Mouse (Mus musculus): Measurements from ENCODE around the gene Snx9. TPM values are rescaled to one million over a fixed set of nuclear protein-coding genes. Genes with fewer than 3 reads are reported as not detected.

Snx9 gene
- polyA plus RNA-seq, 1 experiment from 2014 or later, result 15.3 TPM

DNA sequence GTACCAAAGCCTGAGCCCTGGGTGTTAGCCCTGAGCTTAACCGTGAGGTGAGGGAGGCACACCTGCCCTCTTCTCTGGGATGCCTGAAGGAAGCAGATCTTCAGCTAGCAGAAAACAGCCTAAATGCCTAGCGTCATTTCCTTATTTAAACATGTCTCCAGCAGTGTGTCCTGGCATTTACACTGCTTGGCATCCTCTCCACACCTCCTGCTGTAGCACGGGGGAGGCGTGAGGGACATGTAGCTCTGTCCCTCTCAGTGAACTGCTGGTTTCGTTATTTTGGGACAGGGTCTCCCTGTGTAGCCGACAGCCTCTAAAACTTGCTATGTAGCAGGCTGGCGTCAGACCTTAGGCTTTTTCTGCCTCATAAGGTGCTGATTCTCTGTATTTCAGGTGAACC lies 55.5 kb downstream of the Snx9 start:
- no peak overlapping the region for H3K4me3 ChIP-seq
- peaks cover 22% of the 10 kb centered on the region for H3K4me1 ChIP-seq
- no peaks in the 10 kb centered on the region for H3K9me3 ChIP-seq (replicated peaks)
- DNase-seq (ENCODE audit: low spot score), result no peak
- no peak overlapping the region for H3K27ac ChIP-seq (replicated peaks)
- 88% methylated on average over 7 of the region's 7 CpGs for WGBS
- H3K27me3 ChIP-seq (ENCODE audit: low read depth, poor library complexity, severe bottlenecking), result no peaks in the 10 kb centered on the region
- H3K36me3 ChIP-seq, result peaks cover 15% of the 10 kb centered on the region

DNA sequence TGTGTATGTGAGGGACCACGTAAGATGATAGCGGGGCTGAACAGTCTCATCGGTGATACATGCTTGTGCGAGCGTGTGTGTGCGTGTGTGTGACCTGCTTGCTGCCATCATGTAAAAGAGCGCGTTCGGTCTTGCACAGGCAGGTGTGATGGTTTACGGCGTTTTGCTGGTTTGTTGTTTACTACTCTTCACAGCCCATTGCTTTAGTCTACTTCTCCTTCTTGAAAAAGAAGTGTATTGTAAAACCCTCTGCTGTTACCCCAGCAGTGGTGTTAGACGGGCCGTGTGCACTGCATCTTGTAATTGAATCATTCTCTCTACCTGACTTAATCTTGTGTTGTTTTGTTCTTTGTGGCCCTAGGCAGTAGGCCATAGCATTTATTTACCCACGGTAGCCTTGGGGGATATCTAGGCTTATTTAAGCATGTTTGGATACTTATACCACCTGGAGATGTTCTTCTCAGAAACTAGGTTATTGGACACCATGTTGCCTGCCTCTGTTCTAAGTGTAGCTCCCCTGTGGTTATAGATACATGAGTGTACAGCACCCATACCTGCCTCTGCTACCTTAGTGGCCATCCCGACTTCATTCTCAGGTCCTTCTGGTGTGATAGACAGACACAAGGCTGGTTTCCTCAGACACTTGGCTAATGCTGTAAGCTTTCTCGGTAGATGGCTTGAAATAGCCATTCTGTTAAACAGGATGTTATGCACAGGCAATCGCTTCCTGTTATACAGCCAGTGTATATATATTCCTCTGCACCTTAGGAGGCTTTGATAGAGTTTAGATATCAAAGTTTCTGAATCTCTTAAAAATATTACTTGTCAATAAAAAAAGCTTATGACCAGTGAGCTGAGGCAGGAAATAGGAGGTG lies 56.4 kb downstream of the Snx9 start:
- no peak overlapping the region for H3K4me3 ChIP-seq
- WGBS, result 93% methylated on average over 17 of the region's 17 CpGs
- H3K27ac ChIP-seq (replicated peaks), result no peak overlapping the region

DNA sequence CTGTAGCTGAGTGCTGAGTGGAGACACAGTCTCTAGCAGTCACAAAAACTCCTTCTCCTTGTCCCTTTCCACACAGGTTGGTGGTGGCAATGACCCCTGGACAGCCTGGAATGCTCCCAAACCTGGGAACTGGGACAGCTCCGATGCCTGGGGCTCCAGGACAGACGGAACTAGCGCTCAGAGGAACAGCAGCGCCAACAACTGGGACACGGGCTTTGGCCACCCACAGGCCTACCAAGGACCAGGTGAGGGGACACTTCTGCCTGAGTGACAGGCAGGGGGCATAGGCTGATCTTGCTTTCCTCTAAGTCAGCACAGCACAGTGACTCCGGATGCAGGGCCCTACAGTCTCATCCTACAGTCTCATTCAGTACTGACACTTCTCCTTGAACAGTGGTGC lies 58.1 kb downstream of the Snx9 start:
- no peak for DNase-seq (ENCODE audit: low spot score)
- Histone ChIP-seq H3K27ac (replicated peaks) (no peak overlapping the region), H3K4me3 (no peak overlapping the region), H3K27me3 (ENCODE audit: low read depth, poor library complexity, severe bottlenecking) (no peaks in the 10 kb centered on the region), H3K4me1 (no peaks in the 10 kb centered on the region), H3K9me3 (replicated peaks) (no peaks in the 10 kb centered on the region), H3K36me3 (peaks cover 26% of the 10 kb centered on the region)
- 93% methylated on average over 6 of the region's 6 CpGs for WGBS

More for the DNA sequence above, 56.4 kb downstream of the Snx9 start:
- H3K4me1 ChIP-seq, result peaks cover 13% of the 10 kb centered on the region
- H3K9me3 ChIP-seq (replicated peaks), result no peaks in the 10 kb centered on the region
- peaks cover 21% of the 10 kb centered on the region for H3K36me3 ChIP-seq
- no peaks in the 10 kb centered on the region for H3K27me3 ChIP-seq (ENCODE audit: low read depth, poor library complexity, severe bottlenecking)
- DNase-seq (ENCODE audit: low spot score), result no peak

DNA sequence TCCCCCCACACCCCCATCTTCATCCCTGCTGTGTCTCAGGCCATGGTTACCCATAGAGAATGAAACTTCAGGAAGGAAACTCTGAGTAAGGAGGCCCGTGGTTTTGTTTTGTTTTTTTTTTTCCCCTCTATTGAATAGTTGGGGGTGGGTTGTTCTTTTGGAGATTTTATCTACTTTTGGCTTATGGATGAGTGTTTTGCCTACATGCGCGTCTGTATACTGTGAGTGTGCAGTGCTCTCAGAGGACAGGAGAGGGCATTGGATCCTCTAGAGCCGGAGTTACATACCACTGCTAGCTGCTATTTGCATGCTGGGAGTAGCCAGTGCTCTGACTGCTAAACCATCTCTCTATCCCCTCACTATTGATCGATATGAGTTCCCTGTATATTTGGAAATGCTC lies 60.3 kb downstream of the Snx9 start:
- peaks cover 33% of the 10 kb centered on the region for H3K36me3 ChIP-seq
- WGBS, result 84% methylated on average over 5 of the region's 5 CpGs

DNA sequence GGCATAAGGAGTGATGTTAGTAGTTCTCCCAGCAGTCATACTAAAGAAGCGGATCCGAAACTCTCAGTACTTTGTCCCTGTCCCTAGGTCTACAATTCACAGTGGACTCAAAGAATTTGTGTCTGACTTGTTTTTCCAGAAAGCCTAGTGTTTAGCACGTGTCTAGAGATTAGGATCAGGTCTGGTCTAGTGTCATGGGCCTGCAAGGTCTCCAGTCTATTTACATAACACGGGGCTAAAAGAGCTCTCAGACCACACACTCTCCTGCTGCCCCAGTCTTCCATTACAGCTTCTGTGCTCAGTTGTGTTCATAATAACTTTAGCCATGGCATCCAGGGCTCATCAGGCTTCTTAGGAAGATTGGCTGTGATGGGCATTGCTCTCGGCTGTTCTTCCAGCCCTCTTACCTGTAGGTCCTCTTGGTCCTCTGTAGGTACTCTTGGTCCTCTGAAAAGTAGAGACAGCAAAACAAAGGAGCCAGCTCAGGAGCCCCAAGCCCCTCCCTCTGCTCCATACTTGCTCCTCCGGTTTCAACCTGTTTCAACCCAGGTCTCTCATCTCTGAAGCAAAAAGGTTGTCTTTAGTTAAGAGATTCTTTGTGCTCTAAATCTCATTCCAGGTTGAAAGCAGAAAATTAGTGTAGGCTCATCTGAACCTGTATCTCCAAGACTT lies 62.6 kb downstream of the Snx9 start:
- H3K4me1 ChIP-seq, result no peaks in the 10 kb centered on the region
- no peak overlapping the region for H3K27ac ChIP-seq (replicated peaks)
- WGBS, result 79% methylated on average over 6 of the region's 6 CpGs
- no peaks in the 10 kb centered on the region for H3K27me3 ChIP-seq (ENCODE audit: low read depth, poor library complexity, severe bottlenecking)
- H3K4me3 ChIP-seq, result no peak overlapping the region
- DNase-seq (ENCODE audit: low spot score), result no peak
- peaks cover 35% of the 10 kb centered on the region for H3K36me3 ChIP-seq
- no peaks in the 10 kb centered on the region for H3K9me3 ChIP-seq (replicated peaks)

More for the DNA sequence above, 60.3 kb downstream of the Snx9 start:
- Histone ChIP-seq H3K9me3 (replicated peaks) (no peaks in the 10 kb centered on the region), H3K27ac (replicated peaks) (no peak overlapping the region), H3K4me3 (no peak overlapping the region), H3K4me1 (no peaks in the 10 kb centered on the region), H3K27me3 (ENCODE audit: low read depth, poor library complexity, severe bottlenecking) (no peaks in the 10 kb centered on the region)
- no peak for DNase-seq (ENCODE audit: low spot score)

DNA sequence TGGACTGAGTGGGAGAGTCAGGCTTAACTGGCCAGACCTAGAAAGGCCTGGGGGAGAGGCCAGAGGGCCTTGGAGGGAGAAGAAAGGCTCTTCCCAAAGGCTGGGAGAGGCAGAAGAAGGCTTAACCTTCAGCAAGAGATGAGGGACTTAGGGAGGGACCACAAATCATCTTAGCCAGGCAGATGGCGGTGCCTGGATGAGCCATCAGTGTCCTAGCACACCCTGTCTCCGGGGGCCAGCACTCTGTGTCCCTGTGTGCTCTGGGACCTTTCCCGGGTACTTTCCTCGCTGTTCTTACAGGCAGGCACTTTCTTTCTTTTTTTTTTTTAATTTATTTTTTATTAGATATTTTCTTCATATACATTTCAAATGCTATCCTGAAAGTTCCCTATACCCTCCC lies 68.6 kb downstream of the Snx9 start:
- peaks cover 17% of the 10 kb centered on the region for H3K36me3 ChIP-seq
- 93% methylated on average over 4 of the region's 4 CpGs for WGBS
- H3K9me3 ChIP-seq (replicated peaks), result no peaks in the 10 kb centered on the region
- H3K27ac ChIP-seq (replicated peaks), result no peak overlapping the region
- H3K4me3 ChIP-seq, result no peak overlapping the region
- no peak for DNase-seq (ENCODE audit: low spot score)
- no peaks in the 10 kb centered on the region for H3K27me3 ChIP-seq (ENCODE audit: low read depth, poor library complexity, severe bottlenecking)
- peaks cover 8% of the 10 kb centered on the region; the same call in 1 of the 2 replicates for H3K4me1 ChIP-seq

DNA sequence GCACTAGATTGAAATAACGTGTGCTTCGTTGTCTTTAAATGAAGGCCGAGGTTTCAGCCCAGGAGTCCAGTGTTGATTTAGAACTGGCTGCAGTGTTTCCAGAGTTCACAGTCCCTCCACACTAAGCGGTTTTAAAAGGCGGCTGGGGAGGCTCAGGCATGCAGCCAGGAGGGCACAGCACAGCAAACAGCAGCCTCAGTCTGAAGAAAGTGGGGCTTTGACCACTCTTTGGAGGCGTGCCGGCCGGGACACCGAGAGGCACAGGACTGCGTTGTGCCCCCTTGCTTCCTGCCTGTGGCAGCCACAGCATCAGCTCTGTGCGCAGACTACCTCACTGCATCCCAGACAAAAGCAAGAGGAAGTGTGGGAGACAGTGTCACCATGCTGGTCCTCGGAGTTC lies 70.5 kb downstream of the Snx9 start:
- WGBS, result 75% methylated on average over 12 of the region's 12 CpGs
- no peak overlapping the region for H3K4me3 ChIP-seq
- H3K4me1 ChIP-seq, result peaks cover 8% of the 10 kb centered on the region; the same call in 1 of the 2 replicates
- no peaks in the 10 kb centered on the region for H3K9me3 ChIP-seq (replicated peaks)
- no peaks in the 10 kb centered on the region for H3K27me3 ChIP-seq (ENCODE audit: low read depth, poor library complexity, severe bottlenecking)
- H3K27ac ChIP-seq (replicated peaks), result no peak overlapping the region
- no peak for DNase-seq (ENCODE audit: low spot score)
- peaks cover 8% of the 10 kb centered on the region; the same call in 1 of the 2 replicates for H3K36me3 ChIP-seq

DNA sequence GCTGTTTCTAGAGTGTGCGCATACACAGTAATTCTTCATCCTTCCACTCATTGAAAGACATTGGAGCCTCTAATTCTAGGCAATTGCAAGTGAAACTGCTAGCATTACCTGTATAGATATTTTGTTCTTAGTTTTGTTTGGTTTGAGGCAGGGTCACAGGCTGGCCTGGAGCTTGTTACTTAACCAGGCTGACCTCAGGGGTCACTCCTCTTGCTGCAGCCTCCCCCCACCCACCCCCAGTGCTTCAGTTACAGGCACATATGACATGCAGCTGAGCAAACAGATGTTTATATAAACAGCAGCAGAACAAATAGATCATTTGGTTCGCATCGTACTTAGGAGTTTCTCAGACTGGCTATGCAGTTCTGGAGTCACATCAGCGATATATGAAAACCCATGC lies 71.7 kb downstream of the Snx9 start:
- H3K27me3 ChIP-seq (ENCODE audit: low read depth, poor library complexity, severe bottlenecking), result no peaks in the 10 kb centered on the region
- H3K4me1 ChIP-seq, result peaks cover 8% of the 10 kb centered on the region; the same call in 1 of the 2 replicates
- peaks cover 7% of the 10 kb centered on the region; the same call in 1 of the 2 replicates for H3K36me3 ChIP-seq
- H3K27ac ChIP-seq (replicated peaks), result no peak overlapping the region
- no peak overlapping the region for H3K4me3 ChIP-seq
- 88% methylated on average over 4 of the region's 4 CpGs for WGBS
- no peak for DNase-seq (ENCODE audit: low spot score)
- H3K9me3 ChIP-seq (replicated peaks), result no peaks in the 10 kb centered on the region

DNA sequence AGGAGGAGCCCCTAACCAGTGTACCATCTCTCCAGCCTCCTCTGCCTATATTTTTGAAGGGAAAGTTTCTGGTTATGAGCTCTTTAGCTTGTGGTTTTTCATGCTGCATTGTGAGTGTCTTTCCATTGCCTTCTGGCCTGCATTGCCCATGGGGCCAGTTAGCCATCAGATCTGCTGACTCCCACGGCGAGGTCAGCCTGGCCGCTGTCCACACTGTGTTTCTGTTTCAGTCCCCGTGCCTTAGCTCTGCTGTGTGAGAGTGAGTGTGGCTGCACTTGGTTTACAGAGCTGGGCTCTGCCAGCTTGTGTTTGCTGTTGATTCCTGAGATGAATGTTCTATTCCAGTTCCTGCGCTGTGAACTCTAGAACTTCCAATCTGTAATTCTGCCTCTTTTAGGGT lies 73.1 kb downstream of the Snx9 start:
- 88% methylated on average over 5 of the region's 5 CpGs for WGBS
- DNase-seq (ENCODE audit: low spot score), result no peak
- Histone ChIP-seq H3K36me3 (peaks cover 11% of the 10 kb centered on the region), H3K27me3 (ENCODE audit: low read depth, poor library complexity, severe bottlenecking) (no peaks in the 10 kb centered on the region), H3K9me3 (replicated peaks) (no peaks in the 10 kb centered on the region), H3K4me1 (peaks cover 8% of the 10 kb centered on the region; the same call in 1 of the 2 replicates), H3K4me3 (no peak overlapping the region), H3K27ac (replicated peaks) (no peak overlapping the region)

DNA sequence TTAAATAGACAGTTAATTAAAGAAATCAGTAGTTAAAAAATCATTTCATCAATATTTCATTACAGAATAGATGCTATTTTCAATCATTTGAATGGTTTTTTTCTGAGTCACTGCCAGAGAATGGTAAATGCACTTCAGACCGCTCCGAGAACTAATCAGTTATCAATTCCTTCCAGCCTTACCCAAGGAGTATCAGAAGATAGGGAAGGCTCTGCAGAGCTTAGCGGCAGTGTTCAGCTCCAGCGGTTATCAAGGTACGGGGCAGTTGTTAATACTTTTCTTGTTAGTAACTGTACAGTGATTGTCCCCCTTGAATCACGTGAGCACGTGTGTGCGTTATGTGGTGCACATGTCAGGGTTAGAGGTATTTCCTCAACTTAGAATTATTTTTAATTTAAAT lies 80.8 kb downstream of the Snx9 start:
- DNase-seq (ENCODE audit: low spot score), result no peak
- no peak overlapping the region for H3K4me3 ChIP-seq
- WGBS, result 92% methylated on average over 8 of the region's 8 CpGs
- H3K36me3 ChIP-seq, result peaks cover 46% of the 10 kb centered on the region
- no peaks in the 10 kb centered on the region for H3K27me3 ChIP-seq (ENCODE audit: low read depth, poor library complexity, severe bottlenecking)
- no peaks in the 10 kb centered on the region for H3K9me3 ChIP-seq (replicated peaks)
- no peak overlapping the region for H3K27ac ChIP-seq (replicated peaks)
- no peaks in the 10 kb centered on the region for H3K4me1 ChIP-seq

DNA sequence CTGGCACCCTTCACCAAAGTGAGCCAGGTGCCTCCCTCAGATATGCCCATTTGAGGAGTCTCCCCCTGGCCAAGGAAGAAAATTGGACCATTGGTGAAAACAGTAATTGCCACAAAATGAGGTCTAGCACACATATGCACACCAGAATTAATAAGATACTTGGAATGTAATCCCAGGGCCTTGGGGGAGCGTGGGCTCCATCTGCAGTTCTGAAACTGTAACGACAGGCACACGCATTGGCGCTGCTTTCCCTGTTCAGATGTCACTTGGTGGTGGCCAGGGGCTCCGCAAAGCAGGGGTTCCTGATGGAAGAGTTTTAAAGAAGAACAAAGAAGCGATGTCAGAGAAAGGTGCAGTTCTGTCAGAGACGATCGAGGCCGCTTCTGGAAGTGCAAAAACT lies 82.2 kb downstream of the Snx9 start:
- no peaks in the 10 kb centered on the region for H3K9me3 ChIP-seq (replicated peaks)
- H3K27me3 ChIP-seq (ENCODE audit: low read depth, poor library complexity, severe bottlenecking), result no peaks in the 10 kb centered on the region
- no peak overlapping the region for H3K27ac ChIP-seq (replicated peaks)
- no peak for DNase-seq (ENCODE audit: low spot score)
- WGBS, result 69% methylated on average over 9 of the region's 9 CpGs
- H3K4me1 ChIP-seq, result no peaks in the 10 kb centered on the region
- H3K4me3 ChIP-seq, result no peak overlapping the region
- H3K36me3 ChIP-seq, result peaks cover 58% of the 10 kb centered on the region

DNA sequence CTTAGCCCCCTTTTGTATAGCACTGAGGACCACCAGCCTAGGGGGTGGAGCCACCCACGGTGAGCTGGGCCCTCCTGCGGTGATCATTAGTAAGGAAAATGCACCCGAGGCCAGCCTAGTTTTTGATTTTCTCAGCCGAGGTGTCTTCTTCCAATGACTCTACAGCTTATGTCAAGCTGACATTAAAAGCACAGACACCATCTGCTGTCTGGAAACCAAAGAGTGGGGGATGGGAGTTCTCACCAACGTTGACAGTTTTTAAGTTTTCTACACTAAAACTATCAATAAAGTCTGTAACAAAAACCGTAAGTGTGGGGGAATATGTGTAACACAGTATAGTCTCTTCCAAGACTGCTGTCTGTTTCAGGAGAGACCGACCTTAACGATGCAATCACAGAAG lies 83.1 kb downstream of the Snx9 start:
- WGBS, result 71% methylated on average over 8 of the region's 8 CpGs
- Histone ChIP-seq H3K27me3 (ENCODE audit: low read depth, poor library complexity, severe bottlenecking) (no peaks in the 10 kb centered on the region), H3K4me3 (no peak overlapping the region), H3K27ac (replicated peaks) (no peak overlapping the region), H3K4me1 (no peaks in the 10 kb centered on the region), H3K9me3 (replicated peaks) (no peaks in the 10 kb centered on the region), H3K36me3 (peaks cover 50% of the 10 kb centered on the region)
- no peak for DNase-seq (ENCODE audit: low spot score)

DNA sequence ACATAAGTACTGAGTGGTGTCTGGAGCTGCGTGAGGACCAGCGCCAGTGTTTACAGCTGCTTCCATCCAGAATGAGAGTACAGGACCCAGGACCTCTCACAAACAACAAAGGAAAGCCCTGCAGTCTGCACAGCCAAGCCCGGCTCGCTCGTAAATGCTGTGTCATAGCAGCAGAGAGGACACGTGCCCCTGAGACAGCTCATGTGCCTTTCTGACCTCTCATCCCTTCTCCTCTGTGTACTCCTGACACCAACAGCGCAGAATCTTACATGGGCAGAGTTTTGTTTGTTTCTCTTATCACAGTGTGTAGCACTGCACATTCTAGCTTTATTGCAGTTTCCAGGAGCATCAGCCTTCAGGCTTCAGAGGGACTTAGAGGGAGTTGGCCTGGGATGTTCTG lies 85.6 kb downstream of the Snx9 start:
- Histone ChIP-seq H3K27ac (replicated peaks) (no peak overlapping the region), H3K36me3 (peaks cover 46% of the 10 kb centered on the region), H3K9me3 (replicated peaks) (no peaks in the 10 kb centered on the region), H3K4me3 (no peak overlapping the region), H3K27me3 (ENCODE audit: low read depth, poor library complexity, severe bottlenecking) (no peaks in the 10 kb centered on the region), H3K4me1 (no peaks in the 10 kb centered on the region)
- WGBS, result 81% methylated on average over 7 of the region's 7 CpGs
- no peak for DNase-seq (ENCODE audit: low spot score)

All from midbrain, embryonic 10.5 days (tissue).